Mouse (Mus musculus) activated CD4-positive, CD25-positive, alpha-beta regulatory T cell, adult 9 weeks (primary cell): Measurements from ENCODE around the gene Otub2. TPM values are rescaled to one million over a fixed set of nuclear protein-coding genes. Genes with fewer than 3 reads are reported as not detected.

ENCODE experiments used
- polyA plus RNA-seq: library from polyadenylated mRNA; unstranded; fragments of 100-300 nt; shearing (Covaris generic); gene quantifications from one replicate; pipeline ENCODE4 v1.2.1, GENCODE M21; 2017

The Otub2 gene
- polyA plus RNA-seq = 2.7 TPM

DNA sequence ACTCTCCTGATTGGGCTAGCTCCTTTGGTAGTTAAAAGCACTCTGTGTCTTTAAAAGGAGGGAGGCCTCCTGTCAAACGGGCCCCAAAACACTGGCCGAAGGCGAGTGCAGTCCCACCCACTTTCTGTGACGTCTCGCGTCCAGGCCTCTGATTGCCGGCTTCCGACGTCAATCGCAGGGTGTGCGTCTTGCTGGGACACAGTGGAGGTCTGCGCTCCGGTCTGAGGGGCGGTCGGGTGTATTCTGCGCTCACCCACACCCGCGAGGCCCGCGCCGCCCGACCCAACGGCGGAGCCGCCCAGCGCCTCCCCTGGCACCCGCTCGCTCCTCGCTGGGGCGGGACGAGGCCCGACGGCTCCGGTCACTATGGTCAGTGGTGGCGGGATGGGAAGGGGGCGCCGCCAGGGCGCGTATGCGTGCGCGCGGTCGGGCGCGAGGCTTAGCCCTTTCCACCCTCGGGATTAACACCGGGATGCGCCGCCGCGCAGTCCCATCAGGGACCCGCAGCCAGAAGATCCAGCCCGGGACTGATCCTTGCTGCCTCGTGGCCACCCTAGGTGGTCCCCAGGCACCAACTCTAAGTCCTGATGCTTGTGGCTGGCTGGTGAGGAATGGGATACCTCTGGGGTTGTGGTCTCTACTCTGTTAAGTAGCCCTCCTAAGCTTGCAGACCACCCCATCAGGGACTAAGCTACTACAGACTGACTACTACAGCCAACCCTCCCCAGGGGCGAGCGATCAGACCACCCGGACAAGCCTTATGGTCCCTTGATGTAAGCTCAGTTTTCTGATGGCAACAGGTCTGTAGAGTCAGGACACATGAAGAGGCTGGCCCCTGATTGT, at the start of gene Otub2:
Otub2 (plus strand) TSS at position 178 of the 843 bp plus-strand sequence.

DNA sequence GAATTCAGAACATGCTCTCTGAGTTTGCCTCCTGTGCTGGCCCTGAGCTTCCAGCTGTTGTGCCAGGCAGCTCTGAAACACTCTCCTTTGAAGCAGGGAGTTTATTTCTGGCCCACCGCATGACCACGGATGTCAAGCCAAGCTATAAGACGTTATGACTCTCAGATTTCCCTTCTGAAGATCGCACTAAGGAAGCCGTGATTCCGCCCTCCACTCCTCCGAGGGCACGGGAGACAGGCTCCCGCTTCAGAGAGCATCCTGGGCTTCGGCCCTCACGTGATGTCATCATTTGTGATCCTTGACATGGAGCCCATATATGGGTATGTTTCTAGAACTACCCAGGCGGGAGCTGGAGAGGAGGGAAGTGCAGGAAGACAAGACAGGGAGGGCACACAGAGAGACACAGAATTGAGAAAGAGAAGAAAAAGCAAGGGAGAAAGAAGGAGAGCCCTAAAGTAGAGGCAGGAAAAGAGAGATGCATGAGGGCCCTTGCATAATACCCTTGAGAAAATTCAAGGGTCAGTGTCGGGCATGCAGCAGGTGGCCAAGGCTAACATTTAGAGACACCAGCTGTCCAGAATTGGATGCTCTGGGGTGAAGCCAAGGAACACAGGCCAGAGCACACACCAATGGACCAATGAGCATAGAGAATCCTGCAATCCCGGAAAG, 32.6 kb upstream of the Otub2 start, which contains the start of gene Asb2:
Asb2 (minus strand) TSS at position 256 of the 669 bp plus-strand sequence.

DNA sequence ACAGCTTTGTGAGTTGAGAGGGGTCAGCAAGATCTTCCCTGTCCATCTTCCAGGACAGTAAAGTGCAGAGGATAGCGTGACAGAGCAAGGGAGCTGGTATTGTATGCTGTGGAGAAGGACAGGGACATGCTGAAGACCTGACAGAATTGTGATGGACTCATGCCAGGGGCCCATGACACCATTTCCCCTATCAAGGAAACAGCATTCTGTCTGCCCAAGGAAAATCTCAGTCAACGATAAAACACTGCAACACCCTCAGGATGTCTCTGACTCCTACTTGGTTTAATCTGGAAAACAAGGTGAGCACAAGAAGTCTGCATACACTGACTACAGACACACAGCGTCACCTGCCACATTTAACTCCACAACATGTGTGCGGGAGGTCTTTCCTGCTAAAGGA, 19.2 kb downstream of the Otub2 start, which contains the start of gene 9330161L09Rik:
9330161L09Rik (minus strand) TSS at position 101 of the 400 bp plus-strand sequence.

DNA sequence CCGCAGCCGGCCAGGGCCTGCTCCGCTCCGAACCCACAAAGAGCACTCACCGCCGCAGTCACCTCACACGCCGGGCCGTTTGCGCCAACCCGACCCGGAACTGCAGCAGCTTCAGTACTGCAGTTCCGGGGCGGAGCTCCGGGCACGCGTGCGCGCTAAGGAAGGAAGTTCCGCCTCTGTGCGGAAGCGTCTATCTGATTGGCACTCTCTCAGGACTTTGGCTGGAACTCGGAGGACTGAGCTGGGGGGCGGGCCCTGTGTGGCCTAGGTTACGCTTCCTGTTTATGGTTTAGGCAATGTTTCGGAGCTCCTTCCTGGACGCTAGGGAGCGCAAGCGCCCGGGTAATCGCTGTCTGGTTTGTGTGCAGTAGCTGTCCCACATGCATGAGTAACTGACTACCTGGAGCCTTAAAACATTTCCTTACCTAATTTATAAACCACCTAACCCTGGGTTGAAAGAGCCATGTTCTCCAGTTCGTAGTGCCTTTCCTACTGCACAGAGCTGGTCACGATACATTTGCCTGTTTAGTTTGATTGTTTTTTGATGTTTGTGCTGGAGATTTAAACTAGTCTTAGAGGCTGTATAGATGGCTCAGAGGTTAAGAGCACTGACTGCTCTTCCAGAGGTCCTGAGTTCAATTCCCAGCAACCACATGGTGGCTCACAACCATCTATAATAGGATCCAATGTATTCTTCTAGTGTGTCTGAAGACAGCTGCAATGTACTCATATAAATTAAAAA, 37.4 kb downstream of the Otub2 start, which contains the start of gene Ddx24:
Ddx24 (minus strand) TSS at position 102 of the 742 bp plus-strand sequence.

DNA sequence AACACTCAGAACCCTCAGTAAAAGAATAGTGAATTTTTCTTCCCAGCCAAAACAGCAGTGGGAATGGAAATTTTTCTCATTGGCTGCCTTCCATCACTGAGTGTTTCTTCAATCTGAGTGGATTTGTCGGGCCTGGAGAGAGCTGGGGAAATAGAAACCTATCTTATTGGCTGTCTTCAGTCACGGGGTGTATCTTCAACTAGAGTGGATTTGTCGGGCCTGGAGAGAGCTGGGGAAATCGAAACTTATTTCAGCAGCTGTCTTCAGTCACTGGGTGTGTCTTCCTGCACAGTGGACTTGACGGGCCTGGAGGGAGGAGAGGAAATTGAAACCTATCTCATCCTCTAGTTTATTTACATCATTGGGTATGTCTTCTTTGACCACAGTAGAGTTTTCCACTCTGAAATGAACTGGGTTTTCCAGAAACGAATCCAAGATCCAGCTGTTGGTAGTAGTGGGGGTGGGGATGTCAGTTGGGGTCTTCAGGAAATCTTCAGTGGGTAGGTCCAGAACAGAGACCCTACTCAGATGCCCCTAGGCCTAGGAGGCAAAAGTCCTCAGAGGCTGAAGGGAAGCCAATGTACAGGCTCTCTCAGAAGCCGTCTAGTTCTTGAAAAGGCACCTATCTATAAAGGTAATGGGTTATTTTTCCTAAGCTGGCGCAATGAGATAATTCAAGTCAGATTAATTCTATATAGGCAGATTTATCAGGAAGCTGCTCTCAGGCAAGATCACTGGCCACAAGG, 45.7 kb downstream of the Otub2 start, which contains the start of gene Ifi27:
Ifi27 (plus strand) TSS at position 226 of the 746 bp plus-strand sequence.

DNA sequence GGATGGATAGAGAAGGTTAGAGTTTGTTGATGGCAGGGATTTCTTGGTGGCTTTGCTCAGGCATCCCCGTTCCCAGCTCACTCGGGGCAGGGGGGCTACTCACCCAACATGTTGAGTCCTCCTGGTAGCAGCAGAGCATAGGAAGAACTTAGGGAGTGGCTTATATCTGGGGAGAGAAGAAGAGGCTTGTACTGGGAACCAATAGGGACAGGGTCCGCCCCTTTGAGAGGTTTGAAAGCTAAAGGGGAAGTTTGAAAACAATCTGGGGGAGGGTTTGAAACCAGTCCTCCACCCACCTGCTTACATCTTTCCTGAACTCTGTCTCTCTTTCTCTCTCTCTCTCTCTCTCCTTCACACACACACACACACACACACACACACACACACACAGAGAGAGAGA, 55.0 kb downstream of the Otub2 start, which contains the start of gene Ifi27l2a:
Ifi27l2a (minus strand) TSS at position 157 of the 400 bp plus-strand sequence.

Other genes with a start within 250 kb of the Otub2 start
- not detected for gene Prima1, start 146.5 kb upstream of the Otub2 start, polyA plus RNA-seq
- not detected for gene Fam181a, start 77.7 kb upstream of the Otub2 start, polyA plus RNA-seq
- gene Asb2, start 32.7 kb upstream of the Otub2 start, polyA plus RNA-seq = 14.6 TPM
- 1.8 TPM for gene 9330161L09Rik, start 19.1 kb downstream of the Otub2 start, polyA plus RNA-seq
- gene Ddx24, start 37.1 kb downstream of the Otub2 start, polyA plus RNA-seq = 255 TPM
- gene Ifi27, start 45.5 kb downstream of the Otub2 start, polyA plus RNA-seq = 502 TPM
- 1,693 TPM for gene Ifi27l2a, start 55.0 kb downstream of the Otub2 start, polyA plus RNA-seq
- not detected for gene Ifi27l2b, start 68.5 kb downstream of the Otub2 start, polyA plus RNA-seq
- not detected for gene Ppp4r4, start 143.6 kb downstream of the Otub2 start, polyA plus RNA-seq
- gene Serpina10, start 242.8 kb downstream of the Otub2 start, polyA plus RNA-seq = not detected